In the genomic region with DNA sequence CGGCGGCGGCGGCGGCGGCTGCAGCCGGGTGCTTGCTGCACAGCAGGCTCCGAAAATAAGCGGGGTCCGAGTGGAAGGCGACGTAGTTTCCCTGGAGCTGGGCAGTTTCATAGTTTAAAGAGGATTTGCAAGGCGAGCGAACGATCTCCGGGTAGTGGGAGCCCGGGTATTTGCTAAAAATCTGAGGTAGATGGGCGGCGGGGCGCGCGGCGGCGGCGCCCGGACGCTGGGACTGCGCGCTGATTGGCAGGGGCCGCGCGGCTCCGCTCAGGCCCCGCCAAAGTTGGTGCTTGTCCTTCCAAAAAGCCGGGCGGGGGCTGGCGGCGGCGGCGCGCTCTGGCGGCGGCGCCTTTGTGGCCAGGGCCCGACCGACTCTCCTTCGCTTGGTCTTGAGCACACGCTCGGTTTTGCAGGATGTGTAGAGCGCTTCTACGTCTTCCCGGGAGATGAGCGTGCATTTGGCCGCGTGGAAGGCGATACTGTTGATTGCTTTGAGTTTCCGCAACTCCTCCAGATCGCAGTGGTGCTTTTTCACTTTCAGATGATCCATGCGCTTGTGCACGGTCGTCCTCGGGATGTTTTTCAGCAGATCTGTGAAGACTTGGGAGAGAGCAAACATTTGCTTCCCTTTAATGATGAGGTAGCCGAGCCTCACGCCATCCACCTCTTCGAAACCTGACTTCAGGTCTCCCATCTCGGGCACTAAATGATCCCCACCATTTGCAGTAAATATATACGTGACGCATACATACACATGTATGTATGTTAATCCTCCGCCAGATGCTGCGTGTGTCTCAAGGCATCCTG, we compare ENCODE assay signal across 8 mouse cellular contexts. TPM values are rescaled to one million over a fixed set of nuclear protein-coding genes. Genes with fewer than 3 reads are reported as not detected.
DNase-seq lines count a peak whose midpoint lies in the region; ATAC-seq and TF ChIP-seq lines count a peak whose summit lies in the region.

No protein-coding gene starts in this region.

- peak; percentile 78 for ATAC-seq in forebrain, embryonic 13.5 days
- peak; percentile 88 for ATAC-seq in lung, postnatal 0 days

- no peaks in the 10 kb centered on the region for H3K36me3 ChIP-seq in forebrain, embryonic 13.5 days (ENCODE audit: poor library complexity, severe bottlenecking)
- H3K36me3 ChIP-seq in lung, postnatal 0 days (ENCODE audit: insufficient read depth, low read length): no peaks in the 10 kb centered on the region

- peak; percentile 55 for DNase-seq in ES-CJ7 (ENCODE audit: low read depth, low spot score)
- DNase-seq in cerebellum, adult 11 months: peak; percentile 67
- peak; percentile 82 for DNase-seq in heart, postnatal 4 days
- peak; percentile 44 for DNase-seq in layer of hippocampus, adult 9-11 months
- DNase-seq in lung, postnatal 0 days (ENCODE audit: low spot score): peak; percentile 89
- DNase-seq in ovary, postnatal 36 days (ENCODE audit: low spot score): peak; percentile 80
- DNase-seq in urinary bladder, postnatal 36 days (ENCODE audit: low spot score in 2 of 2): peak; percentile 64 to 74

- H3K27ac ChIP-seq in forebrain, embryonic 13.5 days: peak overlapping the region; percentile 100
- peak overlapping the region; percentile 96 for H3K27ac ChIP-seq in lung, postnatal 0 days (ENCODE audit: low read length)

- peak overlapping the region; percentile 95 for H3K4me3 ChIP-seq in forebrain, embryonic 13.5 days
- peak overlapping the region; percentile 81 for H3K4me3 ChIP-seq in lung, postnatal 0 days (ENCODE audit: low read depth, low read length)

- peak overlapping the region; percentile 87 for H3K4me2 ChIP-seq in forebrain, embryonic 13.5 days
- peak overlapping the region; percentile 64 for H3K4me2 ChIP-seq in lung, postnatal 0 days (replicated peaks; ENCODE audit: low read depth, low read length)

- no peaks in the 10 kb centered on the region for H3K9me3 ChIP-seq in forebrain, embryonic 13.5 days (replicated peaks)
- no peaks in the 10 kb centered on the region for H3K9me3 ChIP-seq in lung, postnatal 0 days (ENCODE audit: low read length)

- H3K4me1 ChIP-seq in forebrain, embryonic 13.5 days: peaks cover 52% of the 10 kb centered on the region
- peaks cover 20% of the 10 kb centered on the region for H3K4me1 ChIP-seq in lung, postnatal 0 days (ENCODE audit: insufficient read depth, low read depth, low read length)

- TF ChIP-seq CTCF in lung, postnatal 0 days (IDR thresholded peaks at IDR 0.05): no peak

- WGBS in forebrain, embryonic 13.5 days: under 1% methylated on average over 70 of the region's 70 CpGs
- under 1% methylated on average over 64 of the region's 70 CpGs for WGBS in lung, postnatal 0 days

- no peak for TF ChIP-seq EP300 in lung, postnatal 0 days (IDR thresholded peaks at IDR 0.05)

- peak overlapping the region; percentile 100 for H3K9ac ChIP-seq in forebrain, embryonic 13.5 days
- peak overlapping the region; percentile 79 for H3K9ac ChIP-seq in lung, postnatal 0 days (replicated peaks; ENCODE audit: low read depth)

- no peaks in the 10 kb centered on the region for H3K27me3 ChIP-seq in forebrain, embryonic 13.5 days
- H3K27me3 ChIP-seq in lung, postnatal 0 days (replicated peaks; ENCODE audit: insufficient read depth, low read length): no peaks in the 10 kb centered on the region

RNA-seq across cellular contexts. Expression of gene Skida1, which starts 1.0 kb away (rescaled TPM):
- 17.2 and 17.9 TPM in 2 replicates for polyA plus RNA-seq in forebrain, embryonic 13.5 days (2015; fragmentation: Nextera tagmentation; extraction: Ambion mirVana)
- total RNA-seq in heart, postnatal 4 days (2021): 1 to 10 TPM; 6.3 to 7.2 TPM
- polyA plus RNA-seq in lung, postnatal 0 days (2015; fragmentation: Nextera tagmentation; extraction: Ambion mirVana): 2.5 and 3.0 TPM in 2 replicates

RNA-seq across cellular contexts. Expression of gene Mllt10, which starts 7.2 kb away (rescaled TPM):
- polyA plus RNA-seq in forebrain, embryonic 13.5 days (2015; fragmentation: Nextera tagmentation; extraction: Ambion mirVana): 73.5 and 75.3 TPM in 2 replicates
- total RNA-seq in heart, postnatal 4 days (2021): 10 to 100 TPM; 41.5 to 44.3 TPM
- polyA plus RNA-seq in lung, postnatal 0 days (2015; fragmentation: Nextera tagmentation; extraction: Ambion mirVana): 35.1 and 38.9 TPM in 2 replicates

RNA-seq across cellular contexts. Expression of gene A930004D18Rik, which starts 10.3 kb away (rescaled TPM):
- polyA plus RNA-seq in forebrain, embryonic 13.5 days (2015; fragmentation: Nextera tagmentation; extraction: Ambion mirVana): 16.2 and 20.3 TPM in 2 replicates
- total RNA-seq in heart, postnatal 4 days (2021): 1 to 10 TPM; 4.7 to 5.0 TPM
- polyA plus RNA-seq in lung, postnatal 0 days (2015; fragmentation: Nextera tagmentation; extraction: Ambion mirVana): 11.0 and 11.3 TPM in 2 replicates

RNA-seq across cellular contexts. Expression of gene H2al2a, which starts 51.1 kb away (rescaled TPM):
- not detected in 2 replicates for polyA plus RNA-seq in forebrain, embryonic 13.5 days (2015; fragmentation: Nextera tagmentation; extraction: Ambion mirVana)
- not detected for total RNA-seq in heart, postnatal 4 days (2021)
- polyA plus RNA-seq in lung, postnatal 0 days (2015; fragmentation: Nextera tagmentation; extraction: Ambion mirVana): not detected in 2 replicates

Comparison
In these comparisons a context has a peak if more than half of its experiments do, and no peak if none do; other contexts are left out.
1. Peak in every context shown above with its lines: DNase-seq, ATAC-seq, H3K4me3 ChIP-seq and H3K27ac ChIP-seq.